Mouse (Mus musculus) ovary, adult 2 months (tissue): ENCODE results near the gene Gm7980. TPM values are rescaled to one million over a fixed set of nuclear protein-coding genes. Genes with fewer than 3 reads are reported as not detected.

ENCODE experiments used
- polyA plus RNA-seq: library from polyadenylated mRNA; depleted of rRNA; stranded (reverse); fragments of >200 nt; gene quantifications from 2 replicates; pipeline ENCODE4 v1.2.3, GENCODE M21; 2012; rRNA removed

Gene Gm7980
- polyA plus RNA-seq: not detected in 2 replicates

GRCm38 (mm10) chr14:41907190-41907589, at the start of gene Gm7980:
Gene Gm7980, minus strand, starts transcription at chr14:41907290.

DNA sequence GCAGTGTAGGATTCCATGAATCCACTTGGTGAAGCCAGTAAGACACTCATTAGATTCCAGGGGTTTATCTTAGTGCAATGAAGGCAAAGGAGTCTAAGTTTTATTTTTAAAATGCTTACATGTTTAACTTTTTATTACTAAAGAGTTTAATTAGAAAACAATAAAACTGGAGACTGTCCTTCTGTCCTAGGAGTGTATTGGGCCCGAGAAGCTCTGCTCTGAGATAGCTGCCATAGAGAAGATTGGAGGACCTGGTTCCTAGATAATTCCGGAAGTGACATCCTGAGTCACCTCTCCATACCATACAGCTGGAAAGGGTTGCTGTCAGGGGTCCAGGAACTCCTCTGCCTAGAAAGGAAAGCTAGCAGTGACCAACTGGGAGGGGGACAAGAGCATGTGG, 36.6 kb upstream of the Gm7980 start, which contains the start of gene 1700024B05Rik:
Gene 1700024B05Rik, plus strand, starts transcription at position 301 of the 400 bp plus-strand sequence.

DNA sequence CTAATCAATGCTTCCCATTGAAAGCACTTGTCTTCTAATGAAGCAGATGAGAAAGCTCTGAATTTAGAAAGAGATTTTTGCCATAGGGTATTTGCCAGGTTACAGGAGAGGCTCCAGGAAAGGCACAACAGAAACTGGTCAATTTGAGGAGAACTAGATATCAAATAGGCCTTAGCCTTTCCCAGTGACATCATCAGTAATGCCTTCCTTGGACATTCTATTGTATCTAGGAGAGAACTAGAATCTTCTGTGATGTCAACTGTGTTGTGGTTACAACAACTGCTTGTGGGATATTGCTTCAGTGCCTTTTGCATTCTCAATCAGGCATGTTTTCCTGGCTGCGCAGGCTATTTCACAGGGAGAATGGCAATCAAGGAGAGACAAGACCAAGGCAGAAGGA, 17.6 kb upstream of the Gm7980 start, which contains the start of gene 1700049E17Rik1:
Gene 1700049E17Rik1, plus strand, starts transcription at position 301 of the 400 bp plus-strand sequence.

Other genes starting within 250 kb of the Gm7980 start
- not detected in 2 replicates for gene Gm8068, start 205.4 kb downstream of the Gm7980 start, polyA plus RNA-seq
- not detected in 2 replicates for gene Gm7929, start 156.7 kb downstream of the Gm7980 start, polyA plus RNA-seq
- not detected in 2 replicates for gene Gm47189, start 134.8 kb downstream of the Gm7980 start, polyA plus RNA-seq
- not detected in 2 replicates for gene 1700049E17Rik1, start 17.7 kb upstream of the Gm7980 start, polyA plus RNA-seq
- not detected in 2 replicates for gene 1700024B05Rik, start 36.7 kb upstream of the Gm7980 start, polyA plus RNA-seq
- not detected in 2 replicates for gene Gm6401, start 60.6 kb upstream of the Gm7980 start, polyA plus RNA-seq
- not detected in 2 replicates for gene Gm3543, start 76.0 kb upstream of the Gm7980 start, polyA plus RNA-seq
- not detected in 2 replicates for gene Gm7951, start 210.1 kb upstream of the Gm7980 start, polyA plus RNA-seq